Mouse (Mus musculus) olfactory bulb, adult 2 months (tissue): ENCODE data around the gene Rrp1.

Source experiments
- CTCF ChIP-seq: fragments of 200-500 bp; IDR thresholded peaks from 2 replicates; pipeline ENCODE4 v1.5.1; 2012; ENCODE audit warnings: low read depth, mild to moderate bottlenecking, low read length, moderate library complexity; ENCODE audit not compliant: insufficient read depth
- POLR2A ChIP-seq: fragments of 200-500 bp; IDR thresholded peaks from 2 replicates; pipeline ENCODE4 v1.6.1; 2012; ENCODE audit warnings: mild to moderate bottlenecking, low read depth, low read length, moderate library complexity; ENCODE audit not compliant: insufficient read depth

- TF ChIP-seq POLR2A: no peak
- no peak for TF ChIP-seq CTCF
Observed at GRCm38 (mm10) chr10:78452641-78453040, 39.8 kb upstream of the Rrp1 start.
